Mouse (Mus musculus): ENCODE measurements around the gene Top3a. TPM values are rescaled to one million over a fixed set of nuclear protein-coding genes. Genes with fewer than 3 reads are reported as not detected.
"Not testable (repeated sequence)": the region's sequence is repeated elsewhere in the genome, so short reads cannot be mapped to it uniquely, and the experiment has no call there.

Gene Top3a
- 17.8 and 20.5 TPM in 2 replicates for polyA plus RNA-seq (2016; fragmentation: Nextera tagmentation; extraction: Ambion mirVana)

GRCm38 (mm10) chr11:60776829-60777740 lies at the start of gene Top3a, which contains the start of gene Smcr8:
Gene Top3a, minus strand, starts transcription at chr11:60777365.
Gene Smcr8, plus strand, starts transcription at chr11:60777524.
- ATAC-seq (ENCODE audit: low FRiP score, low read depth), result peak; percentile 98
- Histone ChIP-seq H3K36me3 (peaks cover 13% of the 10 kb centered on the region; the same call in 1 of the 2 replicates), H3K27ac (replicated peaks) (peak within 1 kb of the TSS; percentile 79), H3K4me1 (peaks cover 61% of the 10 kb centered on the region), H3K4me3 (peak within 1 kb of the TSS; percentile 67), H3K9me3 (no peaks in the 10 kb centered on the region), H3K27me3 (no peaks in the 10 kb centered on the region), H3K9ac (replicated peaks) (peak within 1 kb of the TSS; percentile 79), H3K4me2 (replicated peaks) (peak within 1 kb of the TSS; percentile 89)
- WGBS, result under 1% methylated on average over 62 of the region's 62 CpGs

GRCm38 (mm10) chr11:60826700-60827099 lies 49.5 kb upstream of the Top3a start:
- H3K4me3 ChIP-seq, result no peak overlapping the region
- H3K4me1 ChIP-seq, result peaks cover 8% of the 10 kb centered on the region
- H3K36me3 ChIP-seq, result no peaks in the 10 kb centered on the region
- H3K9me3 ChIP-seq, result no peaks in the 10 kb centered on the region
- 34% methylated on average over 1 of the region's 1 CpGs for WGBS
- H3K27me3 ChIP-seq, result no peaks in the 10 kb centered on the region
- H3K4me2 ChIP-seq (replicated peaks), result no peak overlapping the region
- ATAC-seq (ENCODE audit: low FRiP score, low read depth), result no peak
- no peak overlapping the region for H3K9ac ChIP-seq (replicated peaks)
- H3K27ac ChIP-seq (replicated peaks), result no peak overlapping the region

GRCm38 (mm10) chr11:60825191-60825590 lies 48.0 kb upstream of the Top3a start:
- Histone ChIP-seq H3K9ac (replicated peaks) (no peak overlapping the region), H3K27me3 (no peaks in the 10 kb centered on the region), H3K4me3 (no peak overlapping the region), H3K4me2 (replicated peaks) (no peak overlapping the region), H3K4me1 (no peaks in the 10 kb centered on the region), H3K9me3 (no peaks in the 10 kb centered on the region), H3K36me3 (no peaks in the 10 kb centered on the region), H3K27ac (replicated peaks) (no peak overlapping the region)
- WGBS, result 89% methylated on average over 3 of the region's 3 CpGs
- no peak for ATAC-seq (ENCODE audit: low FRiP score, low read depth)

- H3K4me1 ChIP-seq, result no peaks in the 10 kb centered on the region
- no peak overlapping the region for H3K4me2 ChIP-seq (replicated peaks)
- WGBS, result 71% methylated on average over 2 of the region's 2 CpGs
- no peak overlapping the region for H3K4me3 ChIP-seq
- no peaks in the 10 kb centered on the region for H3K27me3 ChIP-seq
- H3K9ac ChIP-seq (replicated peaks), result no peak overlapping the region
- ATAC-seq (ENCODE audit: low FRiP score, low read depth), result no peak
- no peaks in the 10 kb centered on the region for H3K9me3 ChIP-seq
- no peak overlapping the region for H3K27ac ChIP-seq (replicated peaks)
- no peaks in the 10 kb centered on the region for H3K36me3 ChIP-seq
These were observed 46.6 kb upstream of the Top3a start for GRCm38 (mm10) chr11:60823771-60824170.

GRCm38 (mm10) chr11:60816398-60816797 lies 39.2 kb upstream of the Top3a start:
- ATAC-seq (ENCODE audit: low FRiP score, low read depth), result no peak
- no peaks in the 10 kb centered on the region for H3K27me3 ChIP-seq
- no peaks in the 10 kb centered on the region for H3K36me3 ChIP-seq
- no peak overlapping the region for H3K27ac ChIP-seq (replicated peaks)
- H3K9me3 ChIP-seq, result no peaks in the 10 kb centered on the region
- WGBS, result 74% methylated on average over 5 of the region's 5 CpGs
- H3K4me1 ChIP-seq, result no peaks in the 10 kb centered on the region
- no peak overlapping the region for H3K9ac ChIP-seq (replicated peaks)
- H3K4me2 ChIP-seq (replicated peaks), result no peak overlapping the region
- H3K4me3 ChIP-seq, result no peak overlapping the region

- WGBS, result 33% methylated on average over 6 of the region's 6 CpGs
- ATAC-seq (ENCODE audit: low FRiP score, low read depth); H3K27me3 ChIP-seq; H3K36me3 ChIP-seq; H3K9me3 ChIP-seq; H3K27ac ChIP-seq (replicated peaks): not testable (repeated sequence)
- peaks cover 22% of the 10 kb centered on the region for H3K4me1 ChIP-seq
- peak within 1 kb of the TSS; percentile 44 for H3K9ac ChIP-seq (replicated peaks)
- peak within 1 kb of the TSS; percentile 70 for H3K4me2 ChIP-seq (replicated peaks)
- H3K4me3 ChIP-seq, result peak within 1 kb of the TSS; percentile 45
These were observed 34.5 kb upstream of the Top3a start, which contains the start of gene Shmt1 for GRCm38 (mm10) chr11:60811618-60812017. Gene Shmt1, minus strand, starts transcription at chr11:60811718.

GRCm38 (mm10) chr11:60811054-60811460 lies 33.9 kb upstream of the Top3a start:
- no peaks in the 10 kb centered on the region for H3K9me3 ChIP-seq
- peak overlapping the region; percentile 44 for H3K9ac ChIP-seq (replicated peaks)
- no peaks in the 10 kb centered on the region for H3K27me3 ChIP-seq
- H3K4me1 ChIP-seq, result peaks cover 22% of the 10 kb centered on the region
- H3K36me3 ChIP-seq, result no peaks in the 10 kb centered on the region
- H3K4me2 ChIP-seq (replicated peaks), result peak overlapping the region; percentile 70
- 1% methylated on average over 29 of the region's 29 CpGs for WGBS
- H3K27ac ChIP-seq (replicated peaks), result no peak overlapping the region
- peak overlapping the region; percentile 45 for H3K4me3 ChIP-seq
- peak; percentile 96 for ATAC-seq (ENCODE audit: low FRiP score, low read depth)

- Histone ChIP-seq H3K36me3 (no peaks in the 10 kb centered on the region), H3K27me3 (no peaks in the 10 kb centered on the region), H3K4me1 (peaks cover 22% of the 10 kb centered on the region), H3K4me3 (peak overlapping the region; percentile 45), H3K27ac (replicated peaks) (no peak overlapping the region), H3K9ac (replicated peaks) (peak overlapping the region; percentile 44), H3K9me3 (no peaks in the 10 kb centered on the region), H3K4me2 (replicated peaks) (peak overlapping the region; percentile 70)
- 21% methylated on average over 14 of the region's 14 CpGs for WGBS
- no peak for ATAC-seq (ENCODE audit: low FRiP score, low read depth)
These were observed 33.1 kb upstream of the Top3a start for GRCm38 (mm10) chr11:60810046-60810965.

GRCm38 (mm10) chr11:60809546-60809945 lies 32.4 kb upstream of the Top3a start:
- H3K4me3 ChIP-seq, result peak overlapping the region; percentile 45; the same call in 1 of the 2 replicates
- H3K9ac ChIP-seq (replicated peaks), result 0 out of 2 replicates have a peak overlapping the region, but pooled peaks have one; percentile 44
- WGBS, result 68% methylated on average over 1 of the region's 1 CpGs
- H3K27me3 ChIP-seq, result no peaks in the 10 kb centered on the region
- H3K4me1 ChIP-seq, result peaks cover 22% of the 10 kb centered on the region
- H3K36me3 ChIP-seq, result no peaks in the 10 kb centered on the region
- peak overlapping the region; percentile 70 for H3K4me2 ChIP-seq (replicated peaks)
- no peak overlapping the region for H3K27ac ChIP-seq (replicated peaks)
- ATAC-seq (ENCODE audit: low FRiP score, low read depth), result no peak
- H3K9me3 ChIP-seq, result no peaks in the 10 kb centered on the region

- Histone ChIP-seq H3K9me3 (no peaks in the 10 kb centered on the region), H3K36me3 (peaks cover 5% of the 10 kb centered on the region), H3K4me2 (replicated peaks) (0 out of 2 replicates have a peak overlapping the region, but pooled peaks have one; percentile 15), H3K27ac (replicated peaks) (no peak overlapping the region), H3K4me1 (peaks cover 22% of the 10 kb centered on the region), H3K27me3 (no peaks in the 10 kb centered on the region), H3K9ac (replicated peaks) (no peak overlapping the region), H3K4me3 (no peak overlapping the region)
- WGBS, result 84% methylated on average over 4 of the region's 4 CpGs
- ATAC-seq (ENCODE audit: low FRiP score, low read depth), result no peak
These were observed 31.3 kb upstream of the Top3a start for GRCm38 (mm10) chr11:60808286-60809070.

- H3K4me3 ChIP-seq, result no peak overlapping the region
- 96% methylated on average over 1 of the region's 1 CpGs for whole genome bisulfite sequencing
- no peaks in the 10 kb centered on the region for H3K27me3 ChIP-seq
- H3K4me2 ChIP-seq (replicated peaks), result no peak overlapping the region
- no peak overlapping the region for H3K9ac ChIP-seq (replicated peaks)
- H3K9me3 ChIP-seq, result no peaks in the 10 kb centered on the region
- H3K4me1 ChIP-seq, result no peaks in the 10 kb centered on the region
- H3K27ac ChIP-seq (replicated peaks), result no peak overlapping the region
- ATAC-seq (ENCODE audit: low FRiP score, low read depth), result no peak
- H3K36me3 ChIP-seq, result peaks cover 36% of the 10 kb centered on the region
These were observed 23.7 kb upstream of the Top3a start for GRCm38 (mm10) chr11:60800892-60801291.

Measured in midbrain, embryonic 12.5 days (tissue).